Mouse (Mus musculus) hindbrain, embryonic 11.5 days (tissue): ENCODE data around the gene Rps3a1. TPM values are rescaled to one million over a fixed set of nuclear protein-coding genes. Genes with fewer than 3 reads are reported as not detected.

ENCODE experiments used
- ATAC-seq: fragments of 200-750 bp; cut with Nextera tagmentation; 2 replicates; pipeline ENCODE4 v1.8.0; 2017; ENCODE audit warnings: mild to moderate bottlenecking, moderate TSS enrichment, moderate library complexity; ENCODE audit not compliant: low FRiP score
- DNase-seq: peaks from one replicate; pipeline ENCODE4 v3.0.0-alpha.2; 2015; ENCODE audit warnings: low spot score
- H3K27ac ChIP-seq: fragments of 300-500 bp; sonication (generic); 2 replicates; pipeline ENCODE4 v1.5.1; 2014; ENCODE audit warnings: mild to moderate bottlenecking, low read depth, low read length
- H3K27me3 ChIP-seq: fragments of 300-500 bp; sonication (generic); 2 replicates; pipeline ENCODE4 v1.6.1; 2014; ENCODE audit warnings: mild to moderate bottlenecking, low read length, moderate library complexity, mixed read lengths; ENCODE audit not compliant: control insufficient read depth, insufficient read depth
- H3K36me3 ChIP-seq: fragments of 300-500 bp; sonication (generic); 2 replicates; pipeline ENCODE4 v1.6.1; 2014; ENCODE audit warnings: mild to moderate bottlenecking, low read length, moderate library complexity, mixed read lengths; ENCODE audit not compliant: control insufficient read depth, insufficient read depth
- H3K4me1 ChIP-seq: fragments of 300-500 bp; sonication (generic); replicated peaks from 2 replicates; pipeline ENCODE4 v1.6.1; 2014; ENCODE audit warnings: low read length, mixed read lengths; ENCODE audit not compliant: control insufficient read depth, insufficient read depth
- H3K4me2 ChIP-seq: fragments of 300-500 bp; sonication (generic); replicated peaks from 2 replicates; pipeline ENCODE4 v1.6.1; 2014; ENCODE audit warnings: mild to moderate bottlenecking, low read depth, low read length
- H3K4me3 ChIP-seq: fragments of 300-500 bp; sonication (generic); 2 replicates; pipeline ENCODE4 v1.5.1; 2014; ENCODE audit warnings: low read depth, low read length
- H3K9ac ChIP-seq: fragments of 300-500 bp; sonication (generic); 2 replicates; pipeline ENCODE4 v1.6.1; 2014; ENCODE audit warnings: low read depth, low read length
- H3K9me3 ChIP-seq: fragments of 300-500 bp; sonication (generic); 2 replicates; pipeline ENCODE4 v1.6.1; 2016; ENCODE audit warnings: low read length; ENCODE audit not compliant: control insufficient read depth
- WGBS: fragments of 180-500 bp; shearing (Covaris S2); extraction: QIAGEN DNeasy Blood & Tissue Kit; methylation state at CpG from one replicate; pipeline ENCODE4 v1.1.7; 2014; 5-methylcytosine and 5-hydroxymethylcytosine counted together
- polyA plus RNA-seq: library from polyadenylated mRNA; unstranded; fragments of >200 nt; fragmentation: Nextera tagmentation; extraction: Ambion mirVana; gene quantifications from 2 replicates; pipeline ENCODE4 v1.2.1, GENCODE M21; 2014

The Rps3a1 gene
- polyA plus RNA-seq, 1 experiment from 2014 or later = 1,117 TPM

- no peaks in the 10 kb centered on the region for H3K4me1 ChIP-seq
- H3K27ac ChIP-seq = no peak overlapping the region
- no peak overlapping the region for H3K4me3 ChIP-seq
- 88% methylated on average over 6 of the region's 6 CpGs for WGBS
- H3K36me3 ChIP-seq = peaks cover 2% of the 10 kb centered on the region; the same call in 1 of the 2 replicates
- DNase-seq = no peak
- no peak overlapping the region for H3K4me2 ChIP-seq
- no peak overlapping the region for H3K9ac ChIP-seq
- H3K9me3 ChIP-seq = no peaks in the 10 kb centered on the region
- no peaks in the 10 kb centered on the region for H3K27me3 ChIP-seq
- ATAC-seq = 0 out of 2 replicates have a peak, but pooled peaks have one; percentile 5
Measured at GRCm38 (mm10) chr3:86143343-86143742, 841 bp upstream of the Rps3a1 start.

- Histone ChIP-seq H3K4me1 (no peaks in the 10 kb centered on the region), H3K27me3 (no peaks in the 10 kb centered on the region), H3K9ac (no peak overlapping the region), H3K9me3 (no peaks in the 10 kb centered on the region), H3K36me3 (peaks cover 2% of the 10 kb centered on the region; the same call in 1 of the 2 replicates), H3K4me3 (no peak overlapping the region), H3K27ac (no peak overlapping the region), H3K4me2 (no peak overlapping the region; the same call in 1 of the 2 replicates)
- WGBS = 43% methylated on average over 6 of the region's 6 CpGs
- DNase-seq = no peak
- ATAC-seq = peak; percentile 26
Measured at GRCm38 (mm10) chr3:86142934-86143317, 424 bp upstream of the Rps3a1 start.

GRCm38 (mm10) chr3:86141886-86142262, 628 bp downstream of the Rps3a1 start:
- no peaks in the 10 kb centered on the region for H3K4me1 ChIP-seq
- peaks cover 5% of the 10 kb centered on the region; the same call in 1 of the 2 replicates for H3K36me3 ChIP-seq
- H3K27ac ChIP-seq = peak overlapping the region; percentile 83
- peak; percentile 61 for ATAC-seq
- peak overlapping the region; percentile 45 for H3K4me2 ChIP-seq
- under 1% methylated on average over 18 of the region's 18 CpGs for WGBS
- no peaks in the 10 kb centered on the region for H3K9me3 ChIP-seq
- peak overlapping the region; percentile 88 for H3K4me3 ChIP-seq
- no peaks in the 10 kb centered on the region for H3K27me3 ChIP-seq
- no peak for DNase-seq
- peak overlapping the region; percentile 99 for H3K9ac ChIP-seq

- no peak overlapping the region for H3K27ac ChIP-seq
- WGBS = 23% methylated on average over 7 of the region's 7 CpGs
- ATAC-seq = no peak
Measured at GRCm38 (mm10) chr3:86141366-86141765, 1.1 kb downstream of the Rps3a1 start.

GRCm38 (mm10) chr3:86139660-86140059, 2.8 kb downstream of the Rps3a1 start:
- Histone ChIP-seq H3K9me3 (no peaks in the 10 kb centered on the region), H3K27me3 (no peaks in the 10 kb centered on the region), H3K36me3 (peaks cover 5% of the 10 kb centered on the region; the same call in 1 of the 2 replicates), H3K4me2 (no peak overlapping the region), H3K9ac (no peak overlapping the region), H3K4me3 (no peak overlapping the region), H3K27ac (no peak overlapping the region), H3K4me1 (no peaks in the 10 kb centered on the region)
- ATAC-seq (no peak), DNase-seq (no peak)
- 86% methylated on average over 4 of the region's 4 CpGs for WGBS

More at GRCm38 (mm10) chr3:86141366-86141765, 1.1 kb downstream of the Rps3a1 start:
- H3K4me3 ChIP-seq = peak overlapping the region; percentile 88
- peaks cover 5% of the 10 kb centered on the region; the same call in 1 of the 2 replicates for H3K36me3 ChIP-seq
- no peaks in the 10 kb centered on the region for H3K27me3 ChIP-seq
- H3K9ac ChIP-seq = peak overlapping the region; percentile 99
- no peaks in the 10 kb centered on the region for H3K9me3 ChIP-seq
- no peaks in the 10 kb centered on the region for H3K4me1 ChIP-seq
- peak; percentile 46 for DNase-seq
- H3K4me2 ChIP-seq = peak overlapping the region; percentile 45

- ATAC-seq (no peak), DNase-seq (no peak)
- H3K27ac ChIP-seq = no peak overlapping the region
- H3K4me3 ChIP-seq = no peak overlapping the region
- no peaks in the 10 kb centered on the region for H3K9me3 ChIP-seq
- no peak overlapping the region for H3K9ac ChIP-seq
- H3K27me3 ChIP-seq = no peaks in the 10 kb centered on the region
- no peaks in the 10 kb centered on the region for H3K4me1 ChIP-seq
- 90% methylated on average over 6 of the region's 6 CpGs for WGBS
- peaks cover 5% of the 10 kb centered on the region; the same call in 1 of the 2 replicates for H3K36me3 ChIP-seq
- H3K4me2 ChIP-seq = no peak overlapping the region
Measured at GRCm38 (mm10) chr3:86136936-86137574, 5.4 kb downstream of the Rps3a1 start.

GRCm38 (mm10) chr3:86135886-86136563, 6.5 kb downstream of the Rps3a1 start:
- no peak overlapping the region for H3K4me3 ChIP-seq
- peaks cover 5% of the 10 kb centered on the region; the same call in 1 of the 2 replicates for H3K36me3 ChIP-seq
- no peaks in the 10 kb centered on the region for H3K4me1 ChIP-seq
- H3K27me3 ChIP-seq = no peaks in the 10 kb centered on the region
- H3K27ac ChIP-seq = no peak overlapping the region
- no peaks in the 10 kb centered on the region for H3K9me3 ChIP-seq
- 89% methylated on average over 6 of the region's 6 CpGs for WGBS
- DNase-seq (no peak), ATAC-seq (no peak)
- H3K4me2 ChIP-seq = no peak overlapping the region
- H3K9ac ChIP-seq = no peak overlapping the region

GRCm38 (mm10) chr3:86134939-86135638, 7.4 kb downstream of the Rps3a1 start:
- Histone ChIP-seq H3K9me3 (no peaks in the 10 kb centered on the region), H3K4me2 (no peak overlapping the region), H3K27me3 (no peaks in the 10 kb centered on the region), H3K4me1 (no peaks in the 10 kb centered on the region), H3K4me3 (no peak overlapping the region), H3K27ac (no peak overlapping the region), H3K36me3 (peaks cover 5% of the 10 kb centered on the region; the same call in 1 of the 2 replicates), H3K9ac (no peak overlapping the region)
- DNase-seq = no peak
- ATAC-seq = no peak
- WGBS = 93% methylated on average over 6 of the region's 6 CpGs
